ENCODE assay signal across 10 mouse cellular contexts in the genomic region with DNA sequence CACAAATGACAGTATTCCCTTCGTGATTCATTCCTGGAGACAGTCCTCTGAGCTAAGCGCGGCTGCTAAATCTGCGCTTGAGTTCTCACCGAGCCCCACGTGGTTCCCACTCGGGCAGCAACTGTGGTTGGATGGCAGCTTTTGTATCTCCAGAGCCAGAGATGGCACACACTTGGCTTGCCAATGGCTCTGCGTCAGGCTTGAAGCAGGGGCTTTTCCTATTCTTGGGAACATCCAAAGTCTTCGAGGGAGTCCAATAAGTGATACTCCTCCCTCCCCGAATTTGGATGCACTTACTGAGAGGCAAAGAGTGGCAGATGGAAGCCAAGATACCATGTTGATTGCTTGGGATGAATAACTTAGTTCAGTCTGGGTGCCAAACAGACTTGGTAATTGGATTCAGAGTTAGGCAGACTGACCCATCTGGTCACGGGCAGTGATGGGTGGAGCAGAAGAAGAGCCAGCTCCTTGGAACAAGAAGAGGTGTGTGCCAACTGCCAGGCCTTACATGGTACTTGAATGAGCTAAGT.
DNase-seq lines count a peak whose midpoint lies in the region; ATAC-seq lines count a peak whose summit lies in the region.
"Had no signal": no experiment of that assay in that cellular context is flagged by ENCODE, and none has a peak within 500 bp of the region (broad histone marks: within the 10 kb centered on the region; RNA-seq: fewer than 3 reads in every experiment).

No protein-coding gene starts in this region.

- peaks cover 2% of the 10 kb centered on the region; the same call in 1 of the 2 replicates for H3K4me1 ChIP-seq in forebrain, embryonic 14.5 days (ENCODE audit: control insufficient read depth, insufficient read depth, low read length)
- no peaks in the 10 kb centered on the region for H3K4me1 ChIP-seq in forebrain, embryonic 11.5 days (replicated peaks; ENCODE audit: control insufficient read depth, insufficient read depth, low read length)
- 0 out of 2 replicates have a peak, but pooled peaks cover 5% of the 10 kb centered on the region for H3K4me1 ChIP-seq in neural tube, embryonic 15.5 days
- H3K4me1 ChIP-seq in liver, embryonic 11.5 days (replicated peaks; ENCODE audit: control insufficient read depth, insufficient read depth, low read length), result no peaks in the 10 kb centered on the region
- H3K4me1 ChIP-seq: limb, embryonic 15.5 days had no signal

- DNase-seq in forebrain, embryonic 14.5 days (ENCODE audit: low spot score), result peak; percentile 96
- no peak for DNase-seq in forebrain, embryonic 11.5 days (ENCODE audit: low spot score)
- peak; percentile 90 to 95 for DNase-seq in cerebellum, postnatal 10 days
- DNase-seq in layer of hippocampus, adult 9-10 months (ENCODE audit: low spot score), result peak; percentile 67
- no peak for DNase-seq in heart, adult 8-10 months (ENCODE audit: low spot score)
- DNase-seq in liver, embryonic 11.5 days (ENCODE audit: low spot score), result no peak
- no peak for DNase-seq in thymus, postnatal 10 days (ENCODE audit: low spot score in 2 of 2)
- DNase-seq: heart, postnatal 14 days had no signal

- H3K9me3 ChIP-seq in forebrain, embryonic 14.5 days (replicated peaks; ENCODE audit: control insufficient read depth, low read length), result no peaks in the 10 kb centered on the region
- H3K9me3 ChIP-seq in forebrain, embryonic 11.5 days (ENCODE audit: control insufficient read depth, low read length), result no peaks in the 10 kb centered on the region
- no peaks in the 10 kb centered on the region for H3K9me3 ChIP-seq in neural tube, embryonic 15.5 days (replicated peaks)
- H3K9me3 ChIP-seq in liver, embryonic 11.5 days (ENCODE audit: control insufficient read depth, low read length), result no peaks in the 10 kb centered on the region
- H3K9me3 ChIP-seq: limb, embryonic 15.5 days had no signal

- no peaks in the 10 kb centered on the region for H3K36me3 ChIP-seq in forebrain, embryonic 14.5 days (ENCODE audit: control insufficient read depth, insufficient read depth, low read length)
- no peaks in the 10 kb centered on the region for H3K36me3 ChIP-seq in forebrain, embryonic 11.5 days (ENCODE audit: control insufficient read depth, insufficient read depth, low read length)
- H3K36me3 ChIP-seq in neural tube, embryonic 15.5 days, result no peaks in the 10 kb centered on the region
- H3K36me3 ChIP-seq in liver, embryonic 11.5 days (ENCODE audit: control insufficient read depth, insufficient read depth, low read length), result no peaks in the 10 kb centered on the region
- H3K36me3 ChIP-seq: limb, embryonic 15.5 days had no signal

- H3K27me3 ChIP-seq in forebrain, embryonic 14.5 days (replicated peaks; ENCODE audit: control insufficient read depth, insufficient read depth, low read length), result no peaks in the 10 kb centered on the region
- no peaks in the 10 kb centered on the region for H3K27me3 ChIP-seq in forebrain, embryonic 11.5 days (ENCODE audit: control insufficient read depth, insufficient read depth, low read length)
- no peaks in the 10 kb centered on the region for H3K27me3 ChIP-seq in neural tube, embryonic 15.5 days (replicated peaks)
- no peaks in the 10 kb centered on the region for H3K27me3 ChIP-seq in liver, embryonic 11.5 days (replicated peaks; ENCODE audit: control insufficient read depth, insufficient read depth, low read length)
- H3K27me3 ChIP-seq: limb, embryonic 15.5 days had no signal

- ATAC-seq in forebrain, embryonic 14.5 days, result peak; percentile 94
- ATAC-seq in forebrain, embryonic 11.5 days (replicated peaks; ENCODE audit: low FRiP score), result no peak
- ATAC-seq in neural tube, embryonic 15.5 days (ENCODE audit: low FRiP score), result peak; percentile 61
- ATAC-seq in liver, embryonic 11.5 days (replicated peaks; ENCODE audit: low FRiP score), result no peak

- 61% methylated on average over 11 of the region's 11 CpGs for WGBS in forebrain, embryonic 14.5 days
- 91% methylated on average over 11 of the region's 11 CpGs for WGBS in forebrain, embryonic 11.5 days
- WGBS in neural tube, embryonic 15.5 days, result 63% methylated on average over 11 of the region's 11 CpGs
- WGBS in liver, embryonic 11.5 days, result 81% methylated on average over 11 of the region's 11 CpGs

- peak overlapping the region; percentile 59; the same call in 1 of the 2 replicates for H3K27ac ChIP-seq in forebrain, embryonic 14.5 days (ENCODE audit: low read depth, low read length)
- H3K27ac ChIP-seq in forebrain, embryonic 11.5 days (ENCODE audit: low read depth, low read length), result no peak overlapping the region
- 0 out of 2 replicates have a peak overlapping the region, but pooled peaks have one; percentile 15 for H3K27ac ChIP-seq in neural tube, embryonic 15.5 days (replicated peaks)
- no peak overlapping the region for H3K27ac ChIP-seq in liver, embryonic 11.5 days (ENCODE audit: low read depth, low read length)
- H3K27ac ChIP-seq: limb, embryonic 15.5 days had no signal

- H3K4me3 ChIP-seq in forebrain, embryonic 14.5 days (ENCODE audit: low read depth, low read length), result no peak overlapping the region
- H3K4me3 ChIP-seq in forebrain, embryonic 11.5 days (ENCODE audit: low read depth, low read length), result no peak overlapping the region
- H3K4me3 ChIP-seq in neural tube, embryonic 15.5 days (replicated peaks), result no peak overlapping the region
- H3K4me3 ChIP-seq in liver, embryonic 11.5 days (ENCODE audit: low read depth, low read length), result no peak overlapping the region
- H3K4me3 ChIP-seq: limb, embryonic 15.5 days had no signal

- H3K4me2 ChIP-seq in forebrain, embryonic 14.5 days (ENCODE audit: low read length), result no peak overlapping the region
- H3K4me2 ChIP-seq in forebrain, embryonic 11.5 days (ENCODE audit: low read depth, low read length, severe bottlenecking), result no peak overlapping the region
- H3K4me2 ChIP-seq in neural tube, embryonic 15.5 days, result no peak overlapping the region
- H3K4me2 ChIP-seq in liver, embryonic 11.5 days, result no peak overlapping the region
- H3K4me2 ChIP-seq: limb, embryonic 15.5 days had no signal

- no peak overlapping the region for H3K9ac ChIP-seq in forebrain, embryonic 14.5 days (ENCODE audit: low read length)
- no peak overlapping the region for H3K9ac ChIP-seq in forebrain, embryonic 11.5 days (ENCODE audit: low read length)
- H3K9ac ChIP-seq in neural tube, embryonic 15.5 days (replicated peaks), result no peak overlapping the region
- no peak overlapping the region for H3K9ac ChIP-seq in liver, embryonic 11.5 days (ENCODE audit: low read depth, low read length)
- H3K9ac ChIP-seq: limb, embryonic 15.5 days had no signal

Comparison
In these comparisons a context has a peak if more than half of its experiments do, and no peak if none do; other contexts are left out.
1. ATAC-seq: peak in forebrain, embryonic 14.5 days (single experiment) and neural tube, embryonic 15.5 days (single experiment); none in forebrain, embryonic 11.5 days (single experiment) and liver, embryonic 11.5 days (single experiment).
2. DNase-seq: peak in forebrain, embryonic 14.5 days (single experiment), cerebellum, postnatal 10 days (2 of 2) and layer of hippocampus, adult 9-10 months (single experiment); none in forebrain, embryonic 11.5 days (single experiment), heart, adult 8-10 months (single experiment), liver, embryonic 11.5 days (single experiment) and thymus, postnatal 10 days (0 of 2).
3. H3K27ac ChIP-seq: peak in forebrain, embryonic 14.5 days (single experiment) and neural tube, embryonic 15.5 days (single experiment); none in forebrain, embryonic 11.5 days (single experiment) and liver, embryonic 11.5 days (single experiment).